Mouse (Mus musculus) liver, embryonic 14.5 days (tissue): Measurements from ENCODE around the gene Adgrf3.

ENCODE experiments used
- CTCF ChIP-seq: IDR thresholded peaks from 2 replicates; pipeline ENCODE4 v1.5.1; 2016; ENCODE audit warnings: antibody characterized with exemption, low read depth, control low read depth
- EP300 ChIP-seq: IDR thresholded peaks from 2 replicates; pipeline ENCODE4 v1.6.1; 2016; ENCODE audit warnings: antibody characterized with exemption, low read depth

- TF ChIP-seq CTCF, result no peak
- no peak for TF ChIP-seq EP300
Observed at GRCm38 (mm10) chr5:30233042-30233441, 27.5 kb upstream of the Adgrf3 start.
